Mouse (Mus musculus) central nervous system, embryonic 18 days (tissue): ENCODE measurements around the gene Bzw2. TPM values are rescaled to one million over a fixed set of nuclear protein-coding genes. Genes with fewer than 3 reads are reported as not detected.

Source experiments
- polyA plus RNA-seq: library from polyadenylated mRNA; depleted of rRNA; stranded (reverse); fragments of >200 nt; gene quantifications from 2 replicates; pipeline ENCODE4 v1.2.3, GENCODE M21; 2012; rRNA removed

The Bzw2 gene
- 278 and 288 TPM in 2 replicates for polyA plus RNA-seq

GRCm38 (mm10) chr12:36157638-36158308, at the start of gene Bzw2:
Gene Bzw2 (minus strand): TSS chr12:36158080.

GRCm38 (mm10) chr12:36156637-36157303, 1.1 kb downstream of the Bzw2 start, which contains the start of gene Ankmy2:
Gene Ankmy2 (plus strand): TSS chr12:36157114.

GRCm38 (mm10) chr12:36042348-36042778, 115.5 kb downstream of the Bzw2 start, which contains the start of gene Tspan13:
Gene Tspan13 (minus strand): TSS chr12:36042500.

Other genes with a start within 250 kb of the Bzw2 start
- 0.16 TPM in 1 of 2 replicates, not detected in the other for gene Agr3, start 232.5 kb downstream of the Bzw2 start, polyA plus RNA-seq
- gene Agr2, start 165.2 kb downstream of the Bzw2 start, polyA plus RNA-seq, result 0.09 TPM in 1 of 2 replicates, not detected in the other
- gene Tspan13, start 115.6 kb downstream of the Bzw2 start, polyA plus RNA-seq, result 270 and 295 TPM in 2 replicates
- gene Ankmy2, start 966 bp downstream of the Bzw2 start, polyA plus RNA-seq, result 51.9 and 52.4 TPM in 2 replicates
- not detected in 2 replicates for gene Lrrc72, start 95.3 kb upstream of the Bzw2 start, polyA plus RNA-seq
- 4.9 and 10.5 TPM in 2 replicates for gene Sostdc1, start 156.1 kb upstream of the Bzw2 start, polyA plus RNA-seq
- gene Ispd, start 223.4 kb upstream of the Bzw2 start, polyA plus RNA-seq, result 4.6 and 5.0 TPM in 2 replicates
- gene D630036H23Rik, start 224.1 kb upstream of the Bzw2 start, polyA plus RNA-seq, result 0.57 and 0.74 TPM in 2 replicates